Mouse (Mus musculus) left cerebral cortex, postnatal 10 days (tissue): ENCODE measurements around the gene Bcat2. TPM values are rescaled to one million over a fixed set of nuclear protein-coding genes. Genes with fewer than 3 reads are reported as not detected.

Source experiments
- DNase-seq, 2 experiments: peaks; one replicate each; pipeline ENCODE4 v3.0.0; 2021 to 2022; ENCODE audit warnings: low spot score in 2 of 2, mixed read lengths in 1 of 2; ENCODE audit errors: extremely low spot score in 1 of 2
- intact Hi-C: fragments of 180-260 bp; cut with DNase I; formaldehyde crosslinking; loops from one replicate; pipeline ENCODE4 v1.15.1; 2025
- total RNA-seq, 2 experiments: library from RNA; stranded (reverse); gene quantifications; 2 replicates each; pipeline ENCODE4 v1.2.3; 2021

Gene Bcat2
- total RNA-seq, 2 experiments from 2014 or later = 20.9 to 21.8 TPM

DNA sequence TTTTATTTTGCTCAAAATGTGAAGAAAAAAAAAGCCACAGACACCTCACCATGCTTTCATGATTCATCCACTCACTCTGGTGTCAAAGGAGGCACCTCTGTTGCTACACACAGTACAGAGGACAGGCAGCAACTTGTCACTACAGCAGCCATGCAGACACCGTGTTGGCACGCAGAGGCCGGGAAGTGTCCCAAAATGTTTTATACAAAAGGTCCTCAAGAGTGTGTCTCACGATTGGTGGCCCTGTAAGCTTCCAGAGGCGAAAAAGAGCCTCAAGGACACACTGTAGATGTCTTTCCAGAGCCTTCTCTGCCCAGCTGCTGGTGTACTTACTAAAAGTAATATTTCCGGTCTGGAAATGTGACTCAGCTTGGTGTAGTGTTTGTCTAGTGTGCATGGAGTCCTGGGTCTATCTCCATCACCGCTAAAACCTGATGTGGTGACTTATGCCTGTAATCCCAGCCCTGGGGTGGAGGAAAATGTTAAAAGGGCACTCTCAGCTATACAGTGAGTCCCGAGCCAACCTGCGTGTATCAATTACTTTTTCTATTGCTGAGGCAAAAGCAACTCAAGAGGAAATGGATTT, 35.8 kb downstream of the Bcat2 start:
- DNase-seq = no peak
- intact Hi-C loops = loop anchor here (5.0 kb wide), 1 partner anchor 87 kb away; the partner anchor contains the start of gene Sec1

DNA sequence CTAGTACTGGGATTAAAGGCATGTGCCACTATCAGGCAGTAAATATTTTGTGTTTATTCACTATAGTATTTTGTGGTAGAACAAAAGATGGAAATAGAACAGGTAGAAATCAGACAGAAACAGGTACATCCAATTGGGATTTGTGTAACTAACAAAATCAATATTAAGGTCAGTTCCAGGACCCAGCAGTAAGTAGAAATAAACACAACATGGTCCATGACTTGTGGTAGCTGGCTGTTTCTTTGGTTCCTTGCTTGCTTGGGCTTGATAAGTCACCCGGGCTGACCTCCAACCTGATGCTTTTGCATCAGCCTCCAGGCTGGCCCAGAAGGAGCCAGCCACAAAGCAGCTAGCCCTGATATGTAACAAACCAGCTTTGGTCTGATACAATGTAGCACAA, 39.6 kb downstream of the Bcat2 start:
- intact Hi-C loops = loop anchor here (5.0 kb wide), 1 partner anchor 83 kb away; the partner anchor contains the start of gene Sec1

DNA sequence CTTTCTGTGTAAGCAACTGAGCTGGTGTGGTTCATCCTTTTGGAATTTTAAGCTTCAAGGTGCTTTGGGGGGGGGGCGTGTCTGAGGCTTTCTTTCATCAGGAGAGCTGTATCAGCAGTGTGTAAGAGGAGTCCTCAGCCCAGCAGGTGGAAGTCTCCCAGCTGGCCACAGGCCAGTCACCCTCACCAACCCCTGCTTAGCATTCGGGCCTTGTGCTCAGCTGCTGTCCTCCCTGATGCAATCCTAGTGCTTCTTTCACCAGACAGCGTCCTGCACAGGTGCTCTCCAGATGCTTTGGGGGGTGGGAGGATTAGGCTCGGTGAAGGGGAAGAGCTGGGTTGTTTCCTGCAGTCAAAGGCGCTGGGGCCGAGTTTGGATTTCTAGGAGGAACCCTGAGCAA, 46.3 kb downstream of the Bcat2 start:
- no peak for DNase-seq
- intact Hi-C loops = no loop called here

More for the DNA sequence above, 39.6 kb downstream of the Bcat2 start:
- no peak for DNase-seq

DNA sequence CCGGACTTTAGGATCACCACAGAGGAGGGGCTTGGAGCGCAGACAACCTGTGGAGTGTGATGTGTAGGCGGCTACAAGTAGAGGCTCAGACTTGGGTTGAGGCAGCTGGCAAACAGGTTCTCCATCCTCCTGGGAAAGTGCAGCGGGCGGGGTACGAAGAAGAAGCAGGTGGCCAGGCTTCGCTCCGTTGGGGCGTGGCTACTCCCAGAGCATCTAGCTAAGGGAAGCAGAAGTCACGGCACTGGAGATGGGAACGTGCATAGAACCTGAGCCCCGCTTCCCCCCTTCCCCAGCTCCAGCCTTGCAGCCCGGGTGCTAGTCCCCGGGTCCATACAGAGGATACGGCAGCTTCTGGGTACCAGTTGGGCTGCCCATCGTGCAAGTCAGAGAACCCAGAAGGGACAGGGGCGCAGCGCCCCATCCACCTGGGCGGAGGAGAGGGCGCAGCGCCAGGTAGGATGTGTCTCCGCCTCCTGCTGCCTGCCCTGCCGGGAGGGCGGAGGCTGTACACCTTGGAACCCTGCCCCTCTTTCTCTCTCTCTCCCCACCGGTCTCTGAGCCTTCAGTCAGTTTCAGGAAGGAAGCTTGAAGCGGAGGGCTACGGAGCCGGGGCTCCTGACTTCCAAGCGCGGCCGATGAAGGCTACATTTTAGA, 47.2 kb downstream of the Bcat2 start, which contains the start of gene Fut1:
Fut1 (plus strand) TSS at position 248 of the 654 bp plus-strand sequence.
- DNase-seq = no peak
- intact Hi-C loops = no loop called here

DNA sequence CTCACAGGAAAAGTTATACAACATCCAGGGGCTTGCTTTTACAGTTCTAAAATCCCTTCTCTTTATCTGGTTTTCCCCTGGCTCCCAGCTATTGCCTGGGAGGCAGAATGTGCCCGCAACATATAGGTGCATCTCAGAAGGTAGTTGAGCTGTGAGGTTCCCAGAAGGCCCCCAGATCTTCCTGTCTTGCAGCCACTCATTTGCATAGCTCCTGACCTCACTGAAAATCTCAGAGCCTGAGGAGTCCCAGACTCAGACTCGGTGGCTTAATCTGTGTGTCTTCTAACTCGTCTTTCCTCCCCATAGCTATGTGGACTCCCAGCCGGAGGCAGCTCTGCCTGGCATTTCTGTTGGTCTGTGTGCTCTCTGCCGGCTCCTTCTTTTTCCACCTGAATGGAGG, 48.4 kb downstream of the Bcat2 start:
- intact Hi-C loops = no loop called here
- no peak for DNase-seq

DNA sequence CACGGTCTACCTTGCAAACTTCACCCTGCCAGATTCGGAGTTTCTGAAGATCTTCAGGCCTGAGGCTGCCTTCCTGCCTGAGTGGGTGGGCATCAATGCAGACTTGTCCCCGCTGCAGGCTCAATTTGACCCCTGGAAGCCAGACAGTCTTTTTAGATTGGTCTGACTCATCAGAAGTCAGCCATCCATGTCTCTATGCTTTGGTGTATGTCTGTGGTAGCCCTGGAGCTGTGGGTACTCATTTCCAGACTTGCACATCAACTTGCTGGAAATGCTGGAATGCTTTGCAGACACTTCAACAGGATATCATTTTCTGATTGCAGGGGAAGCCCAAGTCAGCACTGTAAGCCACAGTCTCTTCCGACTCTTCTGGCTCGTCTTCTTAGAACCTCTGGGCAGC, 49.6 kb downstream of the Bcat2 start:
- DNase-seq = no peak
- intact Hi-C loops = no loop called here

DNA sequence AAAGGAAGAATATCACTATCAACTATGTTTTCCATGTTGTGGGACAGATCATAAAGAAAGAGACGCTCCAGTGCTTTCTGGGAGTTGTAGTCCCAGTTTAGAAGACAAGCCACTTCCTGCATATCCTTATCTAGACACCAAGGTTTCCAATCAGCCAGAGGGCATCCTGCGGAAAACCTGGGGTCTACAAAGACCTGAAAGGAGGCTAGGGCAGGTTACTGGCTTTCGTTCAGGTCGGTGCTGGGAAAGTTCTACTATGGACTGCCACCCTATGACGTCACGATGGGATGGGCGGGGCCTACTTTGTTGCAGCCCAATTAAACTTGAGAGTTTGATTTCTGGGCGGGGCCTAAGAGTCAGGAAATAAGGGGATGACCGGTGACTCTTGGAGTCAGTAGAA, 51.5 kb downstream of the Bcat2 start, which contains the start of gene Izumo1:
Izumo1 (plus strand) TSS at position 369 of the 400 bp plus-strand sequence.
- peak in 1 of 2 experiments; percentile 82 for DNase-seq
- intact Hi-C loops = no loop called here

DNA sequence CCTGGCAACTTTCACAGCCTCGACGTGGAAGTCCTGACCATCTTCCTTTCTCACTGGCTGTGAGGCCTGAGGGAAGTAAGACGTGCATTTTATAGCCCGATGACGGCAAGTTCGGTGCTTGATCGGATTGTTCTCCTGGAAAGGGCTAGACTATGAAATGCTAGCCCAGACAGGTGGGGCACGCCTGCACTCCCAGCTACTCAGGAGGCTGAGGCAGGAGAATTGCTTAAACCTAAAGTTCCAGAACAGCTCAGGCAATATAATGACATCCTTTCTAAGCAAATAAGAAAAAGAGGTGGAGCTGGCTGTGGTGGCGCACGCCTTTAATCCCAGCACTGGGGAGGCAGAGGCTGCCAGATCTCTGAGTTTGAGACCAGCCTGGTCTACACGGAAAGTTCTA, 53.6 kb downstream of the Bcat2 start:
- no peak for DNase-seq
- intact Hi-C loops = no loop called here

DNA sequence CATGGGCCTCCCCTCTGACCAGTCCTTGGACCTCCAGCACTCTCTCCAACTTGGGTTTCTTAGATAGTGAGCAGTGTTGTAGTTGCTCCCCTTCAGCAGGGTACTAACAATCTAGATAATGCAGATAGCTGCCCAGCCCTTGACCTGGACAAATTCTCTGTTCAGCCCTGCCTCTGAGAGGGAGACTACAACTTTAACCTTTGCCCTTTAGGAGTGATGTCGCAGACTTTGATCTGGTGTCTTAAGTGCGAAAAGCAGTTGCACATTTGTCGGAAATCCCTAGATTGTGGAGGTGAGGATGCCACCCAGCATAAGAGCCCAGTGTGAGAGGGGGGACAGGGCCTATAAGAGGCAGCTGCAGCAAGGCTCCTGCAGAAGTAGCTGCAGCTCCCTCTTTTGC, 54.8 kb downstream of the Bcat2 start:
- no peak for DNase-seq
- intact Hi-C loops = loop anchor here (5.0 kb wide), 1 partner anchor 58 kb away; the partner anchor contains the start of gene Ntn5

DNA sequence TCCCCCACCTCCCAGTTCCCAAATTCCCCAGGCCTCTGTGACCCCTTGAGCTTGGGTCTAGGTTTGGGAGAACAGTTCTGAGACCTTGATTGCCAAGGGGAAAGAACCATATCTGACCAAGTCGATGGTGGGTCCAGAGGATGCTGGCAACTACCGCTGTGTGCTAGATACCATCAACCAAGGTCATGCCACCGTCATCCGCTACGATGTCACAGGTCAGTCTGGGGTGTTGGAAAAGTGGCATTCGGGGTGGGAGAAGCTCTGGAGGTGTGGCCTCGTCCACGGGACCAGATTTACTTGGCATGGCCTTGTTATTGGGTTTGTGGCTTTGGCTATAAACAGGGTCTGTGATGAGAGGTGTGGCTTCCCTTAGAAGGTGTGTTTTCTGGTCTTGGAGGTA, 55.5 kb downstream of the Bcat2 start:
- intact Hi-C loops = loop anchor here (5.0 kb wide), 1 partner anchor 57 kb away; the partner anchor contains the start of gene Ntn5
- no peak for DNase-seq

DNA sequence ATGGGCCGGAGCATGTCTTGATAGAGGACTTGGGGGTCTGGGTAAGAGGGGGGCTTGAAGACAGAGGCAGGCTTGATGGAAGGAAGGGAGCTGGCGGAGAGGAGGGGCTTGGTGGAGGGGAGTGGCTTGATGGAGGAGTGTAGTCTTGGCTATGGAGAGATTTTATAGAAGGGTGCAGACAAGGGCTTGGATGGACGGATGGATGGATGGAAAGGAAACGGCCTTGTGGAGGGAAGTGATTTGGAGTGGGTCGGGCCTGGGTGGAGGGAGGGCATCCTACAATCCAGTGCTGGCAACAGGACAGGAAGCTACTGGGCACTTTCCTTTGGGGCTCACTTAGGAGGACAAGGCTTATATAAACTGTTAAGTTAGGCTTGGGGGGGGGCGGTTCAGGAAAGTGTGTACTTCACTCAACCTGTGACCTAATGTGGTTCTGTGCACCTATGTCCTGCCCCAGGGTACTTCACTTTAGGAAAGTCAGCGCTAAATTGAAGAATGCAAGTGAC, 56.7 kb downstream of the Bcat2 start:
- intact Hi-C loops = loop anchor here (5.0 kb wide), 1 partner anchor 56 kb away; the partner anchor contains the start of gene Ntn5
- no peak for DNase-seq

DNA sequence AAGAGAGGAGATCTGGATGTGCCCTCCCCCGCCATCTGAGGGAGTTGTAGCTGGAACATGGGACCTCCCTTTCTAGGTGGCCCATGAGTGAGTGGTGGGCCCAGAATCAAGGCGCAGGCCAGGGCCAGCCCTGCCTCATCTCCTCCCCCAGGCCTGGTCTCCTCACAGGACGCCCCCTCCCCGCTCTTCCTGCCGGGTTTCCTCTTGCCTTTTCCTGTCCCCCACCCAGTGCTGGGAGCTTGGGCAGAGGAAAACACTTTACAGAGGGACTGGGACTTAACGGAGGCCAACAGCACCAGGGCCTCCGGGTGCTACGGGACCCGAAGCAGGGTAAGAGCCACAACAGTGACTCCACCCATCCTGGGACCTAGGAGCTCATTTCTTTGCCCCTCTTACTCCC, 57.3 kb downstream of the Bcat2 start, which contains the start of gene Rasip1:
Rasip1 (plus strand) TSS at position 228 of the 400 bp plus-strand sequence.
- peak in 1 of 2 experiments; percentile 84 for DNase-seq
- intact Hi-C loops = loop anchor here (5.0 kb wide), 1 partner anchor 55 kb away; the partner anchor contains the start of gene Ntn5

DNA sequence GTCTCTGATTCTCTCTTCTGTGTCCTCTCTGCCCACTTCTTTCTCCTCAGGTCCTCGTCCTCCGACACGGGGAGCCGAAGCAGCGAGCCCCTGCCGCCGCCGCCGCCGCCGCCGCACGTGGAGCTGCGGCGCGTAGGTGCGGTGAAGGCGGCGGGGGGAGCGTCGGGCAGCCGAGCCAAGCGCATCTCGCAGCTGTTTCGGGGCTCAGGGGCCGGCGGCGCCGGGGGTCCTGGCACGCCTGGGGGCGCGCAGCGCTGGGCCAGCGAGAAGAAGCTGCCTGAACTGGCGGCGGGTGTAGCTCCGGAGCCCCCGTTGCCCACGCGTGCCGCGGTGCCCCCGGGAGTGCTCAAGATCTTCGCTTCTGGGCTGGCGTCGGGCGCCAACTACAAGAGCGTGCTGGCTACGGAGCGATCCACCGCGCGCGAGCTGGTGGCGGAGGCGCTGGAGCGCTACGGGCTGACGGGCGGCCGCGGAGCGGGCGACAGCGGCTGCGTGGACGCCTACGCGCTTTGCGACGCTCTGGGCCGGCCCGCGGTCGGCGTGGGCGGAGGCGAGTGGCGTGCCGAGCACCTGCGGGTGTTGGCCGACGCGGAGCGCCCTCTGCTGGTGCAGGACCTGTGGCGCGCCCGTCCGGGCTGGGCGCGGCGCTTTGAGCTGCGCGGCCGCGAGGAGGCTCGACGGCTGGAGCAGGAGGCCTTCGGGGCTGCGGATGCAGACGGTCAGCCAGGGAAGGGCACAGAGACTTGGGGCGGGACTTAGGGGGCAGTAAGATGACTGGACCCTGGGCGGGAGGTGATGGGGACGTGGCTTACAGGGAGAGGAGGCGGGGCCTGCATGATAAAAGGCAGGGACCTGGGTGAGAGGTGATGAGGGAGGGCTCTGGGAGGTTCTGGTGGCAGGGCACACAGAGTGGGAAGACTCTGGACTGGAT, 58.7 kb downstream of the Bcat2 start:
- peak; percentile 65 to 95 for DNase-seq
- intact Hi-C loops = loop anchor here (5.0 kb wide), 1 partner anchor 54 kb away; the partner anchor contains the start of gene Ntn5

DNA sequence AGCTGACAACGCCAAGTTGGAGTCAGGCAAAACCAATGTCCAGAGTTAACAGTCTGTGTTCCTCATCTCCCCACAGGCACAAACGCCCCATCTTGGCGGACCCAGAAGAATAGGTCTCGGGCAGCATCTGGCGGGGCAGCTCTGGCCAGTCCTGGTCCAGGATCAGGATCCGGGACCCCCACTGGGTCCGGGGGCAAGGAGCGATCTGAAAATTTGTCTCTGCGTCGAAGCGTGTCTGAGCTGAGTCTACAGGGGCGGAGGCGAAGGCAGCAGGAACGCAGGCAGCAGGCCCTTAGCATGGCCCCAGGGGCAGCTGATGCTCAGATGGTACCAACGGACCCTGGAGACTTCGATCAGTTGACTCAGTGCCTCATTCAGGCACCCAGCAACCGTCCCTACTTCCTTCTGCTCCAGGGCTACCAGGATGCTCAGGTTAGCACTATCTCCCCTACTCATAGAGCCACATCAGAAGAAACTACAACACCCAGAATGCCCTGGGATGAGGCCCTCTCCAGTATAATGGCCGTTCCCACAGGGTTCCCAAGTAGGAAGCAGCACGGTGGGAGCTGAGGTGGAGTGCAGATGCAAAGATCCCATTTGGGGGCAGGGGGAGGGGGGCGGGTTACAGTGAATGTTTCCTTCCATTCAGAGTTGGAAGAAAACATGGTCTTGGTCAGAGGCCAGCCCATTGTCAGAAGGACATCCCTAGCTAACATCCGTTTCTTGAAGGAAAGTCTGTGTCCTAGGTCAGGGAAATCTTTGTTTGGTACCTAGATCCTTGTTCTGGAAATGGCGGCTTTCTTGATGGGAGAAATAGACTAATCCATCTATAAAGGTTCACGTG, 60.3 kb downstream of the Bcat2 start:
- DNase-seq = no peak
- intact Hi-C loops = no loop called here

DNA sequence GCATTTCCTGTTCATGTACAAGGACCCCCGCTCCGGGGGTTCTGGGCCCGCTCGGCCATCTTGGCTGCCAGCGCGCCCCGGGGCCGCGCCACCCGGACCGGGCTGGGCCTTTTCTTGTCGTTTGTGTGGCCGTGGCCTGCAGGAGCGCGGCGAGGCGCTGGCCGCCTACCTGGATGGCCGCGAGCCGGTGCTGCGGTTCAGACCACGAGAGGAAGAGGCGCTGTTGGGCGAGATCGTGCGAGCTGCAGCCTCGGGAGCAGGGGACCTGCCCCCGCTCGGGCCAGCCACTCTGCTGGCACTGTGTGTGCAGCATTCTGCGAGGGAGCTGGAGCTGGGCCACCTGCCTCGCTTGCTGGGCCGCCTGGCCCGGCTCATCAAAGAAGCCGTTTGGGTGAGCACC, 62.5 kb downstream of the Bcat2 start:
- intact Hi-C loops = no loop called here
- DNase-seq = peak in 1 of 2 experiments; percentile 61

DNA sequence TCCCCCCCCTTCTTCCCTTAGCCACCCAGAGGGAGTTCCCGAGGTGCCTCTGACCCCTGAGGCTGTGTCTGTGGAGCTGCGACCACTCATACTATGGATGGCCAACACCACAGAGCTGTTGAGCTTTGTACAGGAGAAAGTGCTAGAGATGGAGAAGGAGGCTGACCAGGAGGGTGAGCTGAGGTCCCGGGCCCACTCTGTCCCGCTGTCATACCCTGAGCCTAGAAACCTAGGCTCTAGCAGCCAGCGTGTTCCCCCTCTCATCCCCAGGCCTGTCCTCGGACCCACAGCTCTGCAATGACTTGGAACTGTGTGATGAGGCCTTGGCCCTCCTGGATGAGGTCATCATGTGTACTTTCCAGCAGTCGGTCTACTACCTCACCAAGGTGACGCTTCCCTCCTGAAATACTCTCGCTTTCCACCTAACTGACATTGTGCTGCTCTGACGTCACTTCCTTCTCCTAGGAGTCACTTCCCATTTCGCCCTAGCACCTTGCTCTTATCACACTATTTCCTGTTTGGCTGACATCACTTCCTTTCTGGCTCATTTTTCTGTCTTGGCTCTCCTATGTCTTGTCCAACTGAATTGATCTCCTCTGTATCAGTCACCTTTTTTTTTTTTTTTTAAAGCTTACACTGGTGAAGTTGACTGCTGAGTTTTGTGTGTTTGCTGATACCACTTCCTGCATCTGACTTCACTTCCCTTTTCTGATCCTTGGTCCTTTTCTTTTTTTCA, 65.2 kb downstream of the Bcat2 start:
- intact Hi-C loops = no loop called here
- no peak for DNase-seq
